ENCODE assay signal across 20 mouse cellular contexts in the genomic region with DNA sequence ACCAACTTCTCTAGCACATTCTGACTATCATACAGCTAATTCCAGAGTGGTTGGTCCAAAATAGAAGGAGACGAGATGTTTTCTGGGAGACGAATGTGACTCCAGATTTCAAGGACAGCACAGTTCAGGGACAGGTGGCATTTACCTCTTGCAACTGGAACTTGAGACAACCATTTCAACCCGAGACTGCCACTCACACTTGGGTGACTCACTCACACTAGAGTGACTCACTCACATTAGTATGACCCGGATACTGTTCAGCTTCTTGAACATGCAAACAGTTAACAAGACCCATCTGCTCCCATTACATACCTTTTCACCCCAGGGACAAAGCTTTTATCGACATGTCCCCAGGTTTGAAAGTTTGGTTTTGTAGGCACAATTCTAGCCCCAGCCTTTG. TPM values are rescaled to one million over a fixed set of nuclear protein-coding genes. Genes with fewer than 3 reads are reported as not detected.
DNase-seq lines count a peak whose midpoint lies in the region; ATAC-seq lines count a peak whose summit lies in the region.
"Had no signal": no experiment of that assay in that cellular context is flagged by ENCODE, and none has a peak within 500 bp of the region (broad histone marks: within the 10 kb centered on the region; RNA-seq: fewer than 3 reads in every experiment).

No protein-coding gene starts in this region.

- 0 out of 2 replicates have a peak, but pooled peaks cover 3% of the 10 kb centered on the region for H3K4me1 ChIP-seq in intestine, embryonic 15.5 days (replicated peaks)
- H3K4me1 ChIP-seq in stomach, embryonic 16.5 days (ENCODE audit: control insufficient read depth, insufficient read depth, low read length): no peaks in the 10 kb centered on the region
- H3K4me1 ChIP-seq: forebrain, embryonic 13.5 days; heart, embryonic 15.5 days; hindbrain, embryonic 13.5 days had no signal

- H3K27ac ChIP-seq in intestine, embryonic 15.5 days: peak overlapping the region; percentile 38
- H3K27ac ChIP-seq in stomach, embryonic 16.5 days (ENCODE audit: low read length): peak overlapping the region; percentile 5; the same call in 1 of the 2 replicates
- H3K27ac ChIP-seq: embryonic facial prominence, embryonic 13.5 days; forebrain, embryonic 13.5 days; heart, adult 2 months; heart, embryonic 15.5 days; hindbrain, embryonic 13.5 days; hindbrain, postnatal 0 days had no signal

- no peak overlapping the region for H3K4me3 ChIP-seq in intestine, embryonic 15.5 days (replicated peaks)
- no peak overlapping the region for H3K4me3 ChIP-seq in stomach, embryonic 16.5 days (replicated peaks; ENCODE audit: low read length)
- H3K4me3 ChIP-seq: embryonic facial prominence, embryonic 13.5 days; forebrain, embryonic 13.5 days; heart, adult 2 months; heart, embryonic 15.5 days; hindbrain, embryonic 13.5 days had no signal

- no peaks in the 10 kb centered on the region for H3K9me3 ChIP-seq in intestine, embryonic 15.5 days
- H3K9me3 ChIP-seq in stomach, embryonic 16.5 days (replicated peaks; ENCODE audit: control insufficient read depth, low read length): no peaks in the 10 kb centered on the region
- H3K9me3 ChIP-seq: embryonic facial prominence, embryonic 13.5 days; forebrain, embryonic 13.5 days; heart, embryonic 15.5 days; hindbrain, embryonic 13.5 days had no signal

- WGBS in intestine, embryonic 15.5 days: 67% methylated on average over 5 of the region's 5 CpGs
- WGBS in stomach, embryonic 16.5 days: 71% methylated on average over 5 of the region's 5 CpGs

- H3K9ac ChIP-seq in intestine, embryonic 15.5 days: no peak overlapping the region
- no peak overlapping the region for H3K9ac ChIP-seq in stomach, embryonic 16.5 days (ENCODE audit: low read length)
- H3K9ac ChIP-seq: embryonic facial prominence, embryonic 13.5 days; forebrain, embryonic 13.5 days; heart, embryonic 15.5 days; hindbrain, embryonic 13.5 days had no signal

- peak; percentile 51; the same call in 1 of the 2 replicates for ATAC-seq in frontal cortex, adult (ENCODE audit: low TSS enrichment)
- peak; percentile 41; the same call in 1 of the 2 replicates for ATAC-seq in intestine, embryonic 15.5 days
- ATAC-seq in stomach, embryonic 16.5 days (ENCODE audit: insufficient read depth, low FRiP score): peak; percentile 55; the same call in 1 of the 2 replicates
- ATAC-seq: forebrain, embryonic 13.5 days; hindbrain, postnatal 0 days had no signal

- no peaks in the 10 kb centered on the region for H3K36me3 ChIP-seq in intestine, embryonic 15.5 days
- H3K36me3 ChIP-seq in stomach, embryonic 16.5 days (ENCODE audit: control insufficient read depth, insufficient read depth, low read length): no peaks in the 10 kb centered on the region
- H3K36me3 ChIP-seq: embryonic facial prominence, embryonic 13.5 days; heart, embryonic 15.5 days; hindbrain, embryonic 13.5 days had no signal

- H3K4me2 ChIP-seq in intestine, embryonic 15.5 days (replicated peaks): no peak overlapping the region
- H3K4me2 ChIP-seq in stomach, embryonic 16.5 days (ENCODE audit: low read depth, low read length): no peak overlapping the region
- H3K4me2 ChIP-seq: embryonic facial prominence, embryonic 13.5 days; forebrain, embryonic 13.5 days; heart, embryonic 11.5 days; heart, embryonic 15.5 days; hindbrain, embryonic 13.5 days had no signal

- DNase-seq in frontal cortex, postnatal 10 days (ENCODE audit: low spot score in 2 of 2): no peak
- DNase-seq in 3T3-L1 (ENCODE audit: low read depth, low spot score) (peak; percentile 2), MN1 (ENCODE audit: low spot score) (no peak)
- DNase-seq in kidney, adult 11 months: no peak
- DNase-seq: adrenal gland, adult 2 months; cerebellum, adult 11-12 months; cerebellum, adult 9-10 months; cerebellum, postnatal 36 days; gastrocnemius, postnatal 10 days; heart, adult 2 months; heart, postnatal 14 days had no signal

- H3K27me3 ChIP-seq in intestine, embryonic 15.5 days (replicated peaks): no peaks in the 10 kb centered on the region
- no peaks in the 10 kb centered on the region for H3K27me3 ChIP-seq in stomach, embryonic 16.5 days (ENCODE audit: control insufficient read depth, insufficient read depth, low read length)
- H3K27me3 ChIP-seq: embryonic facial prominence, embryonic 13.5 days; forebrain, embryonic 13.5 days; heart, embryonic 15.5 days; hindbrain, embryonic 13.5 days had no signal

RNA-seq across cellular contexts. Expression of a gene that starts 12.2 kb away (rescaled TPM):
- polyA plus RNA-seq in intestine, embryonic 15.5 days (2015; fragmentation: Nextera tagmentation; extraction: Ambion mirVana): 205 and 222 TPM in 2 replicates
- polyA plus RNA-seq in stomach, embryonic 16.5 days (2015; fragmentation: Nextera tagmentation; extraction: Ambion mirVana): 130 and 145 TPM in 2 replicates
- polyA plus RNA-seq: adrenal gland, adult 2 months; forebrain, embryonic 13.5 days had no signal
